Mouse (Mus musculus) neutrophil, adult 5-6 weeks (primary cell): Measurements from ENCODE around the gene Gpcpd1. TPM values are rescaled to one million over a fixed set of nuclear protein-coding genes. Genes with fewer than 3 reads are reported as not detected.

Experiments used
- ATAC-seq: fragments of 151-379, 151-347 bp; 2 replicates; pipeline ENCODE4 v1.8.0; 2017; ENCODE audit warnings: mild to moderate bottlenecking, moderate TSS enrichment; ENCODE audit not compliant: insufficient number of reproducible peaks, poor library complexity, low FRiP score, severe bottlenecking; ENCODE audit errors: extremely low read depth
- total RNA-seq: library from RNA; stranded (forward); fragments of 200-1000 nt; gene quantifications from 2 replicates; pipeline ENCODE4 v1.2.3, GENCODE M21; 2017

Gene Gpcpd1
- total RNA-seq, 1 experiment from 2014 or later: 604 TPM

GRCm38 (mm10) chr2:132507091-132507490 is 80.4 kb downstream of the Gpcpd1 start:
- ATAC-seq: no peak

- no peak for ATAC-seq
Observed at GRCm38 (mm10) chr2:132505828-132506227, 81.7 kb downstream of the Gpcpd1 start.

- ATAC-seq: no peak
Observed at GRCm38 (mm10) chr2:132498344-132498743, 89.2 kb downstream of the Gpcpd1 start.

GRCm38 (mm10) chr2:132497412-132498135 is 90.0 kb downstream of the Gpcpd1 start:
- ATAC-seq: peak; percentile 44; the same call in 1 of the 2 replicates

- ATAC-seq: no peak
Observed at GRCm38 (mm10) chr2:132493184-132493583, 94.3 kb downstream of the Gpcpd1 start.

- ATAC-seq: 0 out of 2 replicates have a peak, but pooled peaks have one; percentile 39
Observed at GRCm38 (mm10) chr2:132485454-132485853, 102.1 kb downstream of the Gpcpd1 start.

GRCm38 (mm10) chr2:132481547-132481946 is 106.0 kb downstream of the Gpcpd1 start:
- ATAC-seq: no peak

Other genes starting within 250 kb of the Gpcpd1 start
- not detected in 2 replicates for gene Prokr2, start 202.3 kb downstream of the Gpcpd1 start, total RNA-seq
- 8.8 and 14.6 TPM in 2 replicates for gene Shld1, start 99.2 kb upstream of the Gpcpd1 start, total RNA-seq
- not detected in 2 replicates for gene Chgb, start 193.5 kb upstream of the Gpcpd1 start, total RNA-seq
- gene Trmt6, start 228.3 kb upstream of the Gpcpd1 start, total RNA-seq: 28.0 and 32.9 TPM in 2 replicates
- gene Mcm8, start 228.4 kb upstream of the Gpcpd1 start, total RNA-seq: 2.9 and 3.0 TPM in 2 replicates